Mouse (Mus musculus) embryonic facial prominence, embryonic 11.5 days (tissue): ENCODE data around the gene Crygn. TPM values are rescaled to one million over a fixed set of nuclear protein-coding genes. Genes with fewer than 3 reads are reported as not detected.
"Not testable (repeated sequence)": the region's sequence is repeated elsewhere in the genome, so short reads cannot be mapped to it uniquely, and the experiment has no call there.

Source experiments
- ATAC-seq: fragments of 200-750 bp; cut with Nextera tagmentation; replicated peaks from 2 replicates; pipeline ENCODE4 v1.8.0; 2017; ENCODE audit warnings: low read depth; ENCODE audit not compliant: insufficient number of reproducible peaks, low FRiP score, low TSS enrichment
- DNase-seq: peaks from one replicate; pipeline ENCODE4 v3.0.0-alpha.2; 2015; ENCODE audit warnings: low spot score
- H3K27ac ChIP-seq: fragments of 300-500 bp; sonication (generic); replicated peaks from 2 replicates; pipeline ENCODE4 v1.5.1; 2014; ENCODE audit warnings: mild to moderate bottlenecking, low read depth, low read length, control low read depth
- H3K27me3 ChIP-seq: fragments of 300-500 bp; sonication (generic); 2 replicates; pipeline ENCODE4 v1.6.1; 2014; ENCODE audit warnings: mild to moderate bottlenecking, low read length, moderate library complexity, mixed read lengths; ENCODE audit not compliant: control insufficient read depth, insufficient read depth
- H3K36me3 ChIP-seq: fragments of 300-500 bp; sonication (generic); replicated peaks from 2 replicates; pipeline ENCODE4 v1.6.1; 2014; ENCODE audit warnings: low read depth, mild to moderate bottlenecking, low read length, moderate library complexity, mixed read lengths; ENCODE audit not compliant: control insufficient read depth, insufficient read depth
- H3K4me1 ChIP-seq: fragments of 300-500 bp; sonication (generic); 2 replicates; pipeline ENCODE4 v1.6.1; 2014; ENCODE audit warnings: low read length, mixed read lengths; ENCODE audit not compliant: control insufficient read depth, insufficient read depth
- H3K4me2 ChIP-seq: fragments of 300-500 bp; sonication (generic); 2 replicates; pipeline ENCODE4 v1.6.1; 2014; ENCODE audit warnings: low read depth, mild to moderate bottlenecking, control low read depth, low read length, moderate library complexity
- H3K4me3 ChIP-seq: fragments of 300-500 bp; sonication (generic); 2 replicates; pipeline ENCODE4 v1.5.1; 2014; ENCODE audit warnings: low read depth, low read length, control low read depth
- H3K9ac ChIP-seq: fragments of 300-500 bp; sonication (generic); replicated peaks from 2 replicates; pipeline ENCODE4 v1.6.1; 2014; ENCODE audit warnings: mild to moderate bottlenecking, control low read depth, low read length
- H3K9me3 ChIP-seq: fragments of 300-500 bp; sonication (generic); replicated peaks from 2 replicates; pipeline ENCODE4 v1.6.1; 2016; ENCODE audit warnings: mild to moderate bottlenecking, low read length, inconsistent platforms, mixed read lengths; ENCODE audit not compliant: control insufficient read depth
- WGBS: fragments of 180-500 bp; shearing (Covaris S2); extraction: QIAGEN DNeasy Blood & Tissue Kit; methylation state at CpG from one replicate; pipeline ENCODE4 v1.1.7; 2014; 5-methylcytosine and 5-hydroxymethylcytosine counted together
- polyA plus RNA-seq: library from polyadenylated mRNA; unstranded; fragments of >200 nt; fragmentation: Nextera tagmentation; extraction: Ambion mirVana; gene quantifications from 2 replicates; pipeline ENCODE4 v1.2.1, GENCODE M21; 2014

Gene Crygn
- polyA plus RNA-seq, 1 experiment from 2014 or later, result not detected

- Histone ChIP-seq H3K27ac (no peak overlapping the region), H3K27me3 (peaks cover 2% of the 10 kb centered on the region; the same call in 1 of the 2 replicates), H3K9ac (no peak overlapping the region), H3K4me2 (no peak overlapping the region), H3K4me1 (no peaks in the 10 kb centered on the region), H3K9me3 (no peaks in the 10 kb centered on the region), H3K4me3 (no peak overlapping the region), H3K36me3 (no peaks in the 10 kb centered on the region)
- ATAC-seq (no peak), DNase-seq (no peak)
- WGBS, result 80% methylated on average over 4 of the region's 4 CpGs
Measured at GRCm38 (mm10) chr5:24782957-24783356, 25.1 kb upstream of the Crygn start.

GRCm38 (mm10) chr5:24781048-24781447 is 23.2 kb upstream of the Crygn start:
- ATAC-seq, result no peak
- Histone ChIP-seq H3K9me3 (no peaks in the 10 kb centered on the region), H3K9ac (no peak overlapping the region), H3K36me3 (no peaks in the 10 kb centered on the region), H3K4me1 (no peaks in the 10 kb centered on the region), H3K4me2 (no peak overlapping the region), H3K27ac (no peak overlapping the region), H3K4me3 (no peak overlapping the region), H3K27me3 (peaks cover 2% of the 10 kb centered on the region; the same call in 1 of the 2 replicates)
- DNase-seq, result no peak
- WGBS, result 30% methylated on average over 5 of the region's 5 CpGs

- WGBS, result 44% methylated on average over 15 of the region's 15 CpGs
Measured at GRCm38 (mm10) chr5:24779881-24780512, 22.2 kb upstream of the Crygn start.

GRCm38 (mm10) chr5:24779321-24779720 is 21.5 kb upstream of the Crygn start:
- DNase-seq (no peak), ATAC-seq (no peak)
- Histone ChIP-seq H3K4me2 (no peak overlapping the region), H3K4me1 (no peaks in the 10 kb centered on the region), H3K27me3 (peaks cover 2% of the 10 kb centered on the region; the same call in 1 of the 2 replicates), H3K9ac (no peak overlapping the region), H3K9me3 (no peaks in the 10 kb centered on the region), H3K36me3 (no peaks in the 10 kb centered on the region), H3K27ac (no peak overlapping the region), H3K4me3 (no peak overlapping the region)

More at GRCm38 (mm10) chr5:24779881-24780512, 22.2 kb upstream of the Crygn start:
- Histone ChIP-seq H3K4me2 (no peak overlapping the region), H3K4me1 (no peaks in the 10 kb centered on the region), H3K27ac (no peak overlapping the region), H3K27me3 (peaks cover 2% of the 10 kb centered on the region; the same call in 1 of the 2 replicates), H3K9me3 (no peaks in the 10 kb centered on the region), H3K4me3 (no peak overlapping the region), H3K9ac (no peak overlapping the region), H3K36me3 (no peaks in the 10 kb centered on the region)
- ATAC-seq, result no peak
- peak; percentile 67 for DNase-seq

- H3K36me3 ChIP-seq, result no peaks in the 10 kb centered on the region
- peak overlapping the region; percentile 32; the same call in 1 of the 2 replicates for H3K9ac ChIP-seq
- H3K9me3 ChIP-seq, result no peaks in the 10 kb centered on the region
- H3K27me3 ChIP-seq, result peaks cover 2% of the 10 kb centered on the region; the same call in 1 of the 2 replicates
- 33% methylated on average over 13 of the region's 13 CpGs for WGBS
- no peak overlapping the region for H3K4me3 ChIP-seq
- no peaks in the 10 kb centered on the region for H3K4me1 ChIP-seq
- DNase-seq, result no peak
- no peak overlapping the region for H3K27ac ChIP-seq
- ATAC-seq, result no peak
- H3K4me2 ChIP-seq, result no peak overlapping the region
Measured at GRCm38 (mm10) chr5:24778843-24779140, 21.0 kb upstream of the Crygn start.

GRCm38 (mm10) chr5:24778082-24778842 is 20.5 kb upstream of the Crygn start:
- H3K27me3 ChIP-seq, result peaks cover 2% of the 10 kb centered on the region; the same call in 1 of the 2 replicates
- H3K9ac ChIP-seq, result peak overlapping the region; percentile 32; the same call in 1 of the 2 replicates
- DNase-seq, result no peak
- no peaks in the 10 kb centered on the region for H3K9me3 ChIP-seq
- no peak overlapping the region for H3K4me2 ChIP-seq
- no peak overlapping the region for H3K4me3 ChIP-seq
- ATAC-seq, result 0 out of 2 replicates have a peak, but pooled peaks have one; percentile 14
- 21% methylated on average over 17 of the region's 17 CpGs for WGBS
- no peaks in the 10 kb centered on the region for H3K36me3 ChIP-seq
- no peak overlapping the region for H3K27ac ChIP-seq
- H3K4me1 ChIP-seq, result no peaks in the 10 kb centered on the region

- Histone ChIP-seq H3K4me2 (no peak overlapping the region), H3K27ac (no peak overlapping the region), H3K36me3 (no peaks in the 10 kb centered on the region), H3K27me3 (peaks cover 2% of the 10 kb centered on the region; the same call in 1 of the 2 replicates), H3K9ac (no peak overlapping the region), H3K9me3 (no peaks in the 10 kb centered on the region), H3K4me3 (no peak overlapping the region), H3K4me1 (no peaks in the 10 kb centered on the region)
- ATAC-seq (no peak), DNase-seq (no peak)
- WGBS, result 75% methylated on average over 4 of the region's 4 CpGs
Measured at GRCm38 (mm10) chr5:24776681-24777080, 18.9 kb upstream of the Crygn start.

GRCm38 (mm10) chr5:24774549-24774948 is 16.7 kb upstream of the Crygn start:
- DNase-seq, H3K4me1 ChIP-seq, H3K27me3 ChIP-seq, H3K36me3 ChIP-seq, H3K27ac ChIP-seq, H3K9me3 ChIP-seq, H3K4me2 ChIP-seq, H3K4me3 ChIP-seq, ATAC-seq, H3K9ac ChIP-seq: not testable (repeated sequence)
- WGBS, result 95% methylated on average over 16 of the region's 16 CpGs
